Mouse (Mus musculus) hindbrain, postnatal 0 days (tissue): ENCODE results near the gene Zdhhc1. TPM values are rescaled to one million over a fixed set of nuclear protein-coding genes. Genes with fewer than 3 reads are reported as not detected.

Source experiments
- ATAC-seq: fragments of 200-750 bp; cut with Nextera tagmentation; 2 replicates; pipeline ENCODE4 v1.8.0; 2017; ENCODE audit warnings: mild to moderate bottlenecking, moderate TSS enrichment, moderate library complexity
- DNase-seq: peaks from one replicate; pipeline ENCODE4 v3.0.0-alpha.2; 2015; ENCODE audit warnings: low spot score
- H3K27ac ChIP-seq: fragments of 300-500 bp; sonication (generic); 2 replicates; pipeline ENCODE4 v1.5.1; 2014; ENCODE audit warnings: mild to moderate bottlenecking
- H3K27me3 ChIP-seq: fragments of 300-500 bp; sonication (generic); 2 replicates; pipeline ENCODE4 v1.6.1; 2014; ENCODE audit warnings: low read length, mixed read lengths; ENCODE audit not compliant: insufficient read depth
- H3K36me3 ChIP-seq: fragments of 300-500 bp; sonication (generic); 2 replicates; pipeline ENCODE4 v1.6.1; 2014; ENCODE audit warnings: low read length, mixed read lengths; ENCODE audit not compliant: insufficient read depth
- H3K4me1 ChIP-seq: fragments of 300-500 bp; sonication (generic); 2 replicates; pipeline ENCODE4 v1.6.1; 2014; ENCODE audit warnings: antibody characterized with exemption, low read length, mixed read lengths; ENCODE audit not compliant: insufficient read depth
- H3K4me2 ChIP-seq: fragments of 300-500 bp; sonication (generic); 2 replicates; pipeline ENCODE4 v1.6.1; 2014; ENCODE audit warnings: low read depth, mild to moderate bottlenecking, low read length, moderate library complexity, mixed read lengths
- H3K4me3 ChIP-seq: fragments of 300-500 bp; sonication (generic); 2 replicates; pipeline ENCODE4 v1.5.1; 2014; ENCODE audit warnings: low read length
- H3K9ac ChIP-seq: fragments of 300-500 bp; sonication (generic); replicated peaks from 2 replicates; pipeline ENCODE4 v1.6.1; 2014; ENCODE audit warnings: mild to moderate bottlenecking, low read length, moderate library complexity, mixed read lengths
- H3K9me3 ChIP-seq: fragments of 300-500 bp; sonication (generic); 2 replicates; pipeline ENCODE4 v1.6.1; 2016; ENCODE audit warnings: low read length, mixed read lengths
- CTCF ChIP-seq: IDR thresholded peaks from 2 replicates; pipeline ENCODE4 v1.5.1; 2016; ENCODE audit warnings: antibody characterized with exemption, control low read depth, low read depth
- WGBS: fragments of 180-500 bp; shearing (Covaris S2); extraction: QIAGEN DNeasy Blood & Tissue Kit; methylation state at CpG from one replicate; pipeline ENCODE4 v1.1.7; 2014; 5-methylcytosine and 5-hydroxymethylcytosine counted together
- polyA plus RNA-seq: library from polyadenylated mRNA; unstranded; fragments of >200 nt; fragmentation: Nextera tagmentation; extraction: Ambion mirVana; gene quantifications from 2 replicates; pipeline ENCODE4 v1.2.1, GENCODE M21; 2015
- total RNA-seq: library from RNA; depleted of rRNA; stranded (reverse); fragments of >200 nt; gene quantifications from 2 replicates; pipeline ENCODE4 v1.2.3, GENCODE M21; 2014

Gene Zdhhc1
- total and polyA plus RNA-seq, 2 experiments from 2014 or later, result 31.3 to 54.2 TPM

DNA sequence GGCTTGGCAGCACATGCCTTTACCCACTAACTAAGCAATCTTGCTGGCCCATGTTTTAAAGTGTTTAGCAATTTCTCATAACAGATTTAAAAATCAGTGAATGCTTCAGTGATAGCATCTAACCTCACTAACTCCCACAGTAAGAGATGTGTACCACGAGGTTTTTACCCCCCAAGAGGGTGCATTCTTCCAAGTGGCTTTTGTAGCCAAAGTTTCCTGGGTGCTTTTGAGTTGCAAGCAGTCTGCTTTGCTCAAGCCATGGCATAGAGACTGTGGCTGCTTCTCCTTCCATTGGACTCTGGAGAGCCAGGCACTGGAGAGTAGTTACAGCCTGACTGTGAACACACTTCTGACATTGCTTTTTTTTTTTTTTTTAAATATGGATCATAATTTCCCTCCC lies 7.4 kb downstream of the Zdhhc1 start:
- no peaks in the 10 kb centered on the region for H3K9me3 ChIP-seq
- H3K27ac ChIP-seq, result no peak overlapping the region
- H3K4me2 ChIP-seq, result no peak overlapping the region
- no peak overlapping the region for H3K9ac ChIP-seq
- 0 out of 2 replicates have a peak, but pooled peaks cover 3% of the 10 kb centered on the region for H3K36me3 ChIP-seq
- TF ChIP-seq CTCF, result no peak
- 44% methylated on average over 1 of the region's 1 CpGs for WGBS
- no peak for ATAC-seq
- H3K27me3 ChIP-seq, result no peaks in the 10 kb centered on the region
- H3K4me1 ChIP-seq, result no peaks in the 10 kb centered on the region
- no peak for DNase-seq
- H3K4me3 ChIP-seq, result no peak overlapping the region

DNA sequence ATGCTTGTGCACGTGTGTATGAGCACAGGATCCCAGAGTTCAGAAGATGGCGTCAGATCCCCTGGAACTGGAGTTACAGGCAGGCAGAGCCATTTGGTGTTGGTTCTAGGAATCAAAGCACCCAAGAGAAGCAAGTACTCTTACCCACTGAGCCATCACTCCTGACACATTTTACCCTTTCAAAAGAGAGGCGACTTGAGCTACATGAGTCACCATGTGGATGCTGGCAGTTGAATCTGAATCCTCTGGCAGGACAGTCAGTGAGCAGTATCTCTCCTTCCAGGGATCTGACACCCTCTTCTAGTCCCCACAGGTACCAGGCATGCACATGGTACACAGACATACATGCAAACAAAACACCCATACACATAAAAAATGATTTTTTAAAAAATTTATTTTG lies 8.6 kb downstream of the Zdhhc1 start:
- no peak for ATAC-seq
- H3K27me3 ChIP-seq, result no peaks in the 10 kb centered on the region
- H3K27ac ChIP-seq, result no peak overlapping the region
- no peak overlapping the region for H3K9ac ChIP-seq
- H3K4me3 ChIP-seq, result no peak overlapping the region
- WGBS, result 79% methylated on average over 3 of the region's 3 CpGs
- no peaks in the 10 kb centered on the region for H3K9me3 ChIP-seq
- DNase-seq, result no peak
- no peak overlapping the region for H3K4me2 ChIP-seq
- H3K4me1 ChIP-seq, result no peaks in the 10 kb centered on the region
- H3K36me3 ChIP-seq, result 0 out of 2 replicates have a peak, but pooled peaks cover 3% of the 10 kb centered on the region
- no peak for TF ChIP-seq CTCF

DNA sequence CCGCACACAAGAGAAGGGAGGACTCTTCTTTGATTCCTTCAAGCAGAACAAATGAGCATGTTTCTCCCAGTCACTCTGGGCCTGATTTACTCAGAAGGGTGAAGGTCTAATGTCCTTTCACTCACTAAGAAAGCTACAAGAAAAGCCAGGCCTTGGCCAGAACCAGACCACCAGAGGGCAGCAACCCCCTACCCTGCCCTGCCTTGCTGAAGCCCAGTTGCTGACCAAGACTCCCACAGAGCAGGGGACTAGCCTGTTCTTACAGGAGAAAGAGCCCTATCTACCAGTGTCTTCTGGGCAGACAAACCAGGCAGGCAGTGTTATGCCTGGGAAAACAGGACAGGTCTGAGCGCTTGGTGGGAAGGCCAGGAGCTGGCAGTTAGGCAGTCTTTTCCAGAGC lies 12.3 kb downstream of the Zdhhc1 start:
- 42% methylated on average over 2 of the region's 2 CpGs for WGBS
- no peak overlapping the region for H3K9ac ChIP-seq
- H3K4me2 ChIP-seq, result no peak overlapping the region
- TF ChIP-seq CTCF, result peak; percentile 79
- no peaks in the 10 kb centered on the region for H3K4me1 ChIP-seq
- H3K36me3 ChIP-seq, result 0 out of 2 replicates have a peak, but pooled peaks cover 3% of the 10 kb centered on the region
- peak; percentile 76 for DNase-seq
- H3K4me3 ChIP-seq, result no peak overlapping the region
- H3K27ac ChIP-seq, result no peak overlapping the region
- H3K9me3 ChIP-seq, result no peaks in the 10 kb centered on the region
- no peaks in the 10 kb centered on the region for H3K27me3 ChIP-seq
- peak; percentile 33; the same call in 1 of the 2 replicates for ATAC-seq

DNA sequence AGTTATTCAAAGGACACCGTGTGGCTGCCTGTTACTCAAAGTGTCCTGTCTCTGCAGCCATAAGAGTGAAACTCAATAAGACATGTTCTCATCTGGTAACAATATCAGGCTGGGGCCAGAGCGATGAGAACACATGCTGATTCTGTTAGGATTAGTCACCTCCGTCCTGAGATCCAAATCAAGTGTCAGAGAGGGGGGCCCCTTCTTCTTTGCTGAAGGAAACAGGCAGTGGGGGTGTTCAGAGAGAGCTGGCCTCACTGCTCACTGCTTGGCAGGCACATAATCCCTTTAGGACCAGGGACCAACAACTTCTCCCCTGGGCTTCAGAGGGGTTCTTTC lies 12.7 kb downstream of the Zdhhc1 start:
- H3K36me3 ChIP-seq, result 0 out of 2 replicates have a peak, but pooled peaks cover 3% of the 10 kb centered on the region
- H3K4me2 ChIP-seq, result no peak overlapping the region
- ATAC-seq (no peak; the same call in 1 of the 2 replicates), DNase-seq (no peak)
- 47% methylated on average over 3 of the region's 3 CpGs for WGBS
- no peak for TF ChIP-seq CTCF
- no peak overlapping the region for H3K27ac ChIP-seq
- no peaks in the 10 kb centered on the region for H3K9me3 ChIP-seq
- H3K4me3 ChIP-seq, result no peak overlapping the region
- H3K4me1 ChIP-seq, result no peaks in the 10 kb centered on the region
- H3K27me3 ChIP-seq, result no peaks in the 10 kb centered on the region
- no peak overlapping the region for H3K9ac ChIP-seq

DNA sequence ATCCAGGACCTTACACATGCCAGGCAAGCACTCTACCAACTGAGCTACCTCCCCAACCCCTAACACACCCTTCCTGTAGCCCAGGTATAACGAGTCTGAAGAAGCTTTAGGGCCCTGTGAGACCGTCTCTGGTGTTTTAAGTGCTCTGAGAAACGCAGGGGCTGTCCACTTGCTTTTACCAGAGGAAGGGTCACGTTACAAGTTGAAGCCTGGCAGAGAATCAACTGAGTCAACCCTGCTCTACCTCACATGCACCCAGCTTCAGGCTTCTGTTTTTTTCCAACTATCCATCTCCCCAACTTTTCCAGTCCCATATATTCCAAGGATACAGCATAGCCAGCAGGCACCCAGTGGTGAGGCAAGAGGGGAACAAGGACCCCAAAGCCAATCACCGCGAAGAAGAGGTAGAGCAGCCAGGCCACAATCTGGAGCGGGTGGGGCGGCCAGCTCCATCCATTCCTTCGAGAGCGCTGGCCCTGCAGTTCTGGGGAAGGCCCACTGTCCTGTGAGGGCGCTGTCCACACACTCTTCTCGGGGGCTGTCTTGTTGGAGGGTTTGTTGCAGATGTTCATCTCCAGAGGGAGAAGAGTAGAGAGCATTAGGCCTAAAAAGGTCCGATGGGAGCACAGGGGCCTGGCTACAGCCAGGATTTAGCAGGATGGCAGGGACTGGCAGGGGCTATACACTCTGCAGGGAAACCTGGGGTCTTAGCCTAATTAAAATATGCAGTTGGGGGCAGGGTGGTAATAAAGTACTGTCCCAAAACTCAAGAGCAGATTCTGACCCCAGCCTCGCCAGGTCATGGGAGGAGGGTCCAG lies 13.3 kb downstream of the Zdhhc1 start:
- WGBS, result 40% methylated on average over 14 of the region's 14 CpGs
- H3K4me2 ChIP-seq, result no peak overlapping the region
- ATAC-seq (peak; percentile 74), DNase-seq (peak; percentile 62)
- no peaks in the 10 kb centered on the region for H3K9me3 ChIP-seq
- TF ChIP-seq CTCF, result peak; percentile 83
- no peak overlapping the region for H3K27ac ChIP-seq
- 0 out of 2 replicates have a peak, but pooled peaks cover 3% of the 10 kb centered on the region for H3K36me3 ChIP-seq
- no peak overlapping the region for H3K9ac ChIP-seq
- H3K4me3 ChIP-seq, result no peak overlapping the region
- H3K4me1 ChIP-seq, result no peaks in the 10 kb centered on the region
- no peaks in the 10 kb centered on the region for H3K27me3 ChIP-seq

DNA sequence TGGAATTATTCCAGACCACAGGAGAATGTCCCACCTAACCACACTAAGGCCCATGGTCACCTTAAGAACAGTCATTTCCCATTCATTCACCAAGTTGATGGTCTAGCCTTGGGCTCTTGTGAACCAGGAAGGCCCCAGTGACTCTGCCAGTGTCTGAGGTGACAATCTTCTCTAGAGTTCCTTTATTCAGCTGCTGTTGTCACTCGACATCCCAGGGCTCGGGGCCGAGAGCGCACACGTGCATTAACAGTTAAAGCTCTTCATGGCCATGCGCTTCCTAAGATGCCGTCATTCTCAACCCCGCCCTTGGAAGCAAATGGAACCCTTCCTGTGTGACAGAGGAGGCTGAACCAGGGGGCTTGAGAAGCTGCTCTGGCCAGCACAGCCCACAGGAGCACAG lies 14.6 kb downstream of the Zdhhc1 start:
- H3K9me3 ChIP-seq, result no peaks in the 10 kb centered on the region
- H3K4me2 ChIP-seq, result no peak overlapping the region
- H3K36me3 ChIP-seq, result 0 out of 2 replicates have a peak, but pooled peaks cover 3% of the 10 kb centered on the region
- H3K4me3 ChIP-seq, result no peak overlapping the region
- ATAC-seq (no peak), DNase-seq (no peak)
- no peak overlapping the region for H3K9ac ChIP-seq
- H3K27me3 ChIP-seq, result no peaks in the 10 kb centered on the region
- H3K4me1 ChIP-seq, result no peaks in the 10 kb centered on the region
- no peak overlapping the region for H3K27ac ChIP-seq
- no peak for TF ChIP-seq CTCF
- WGBS, result 85% methylated on average over 8 of the region's 8 CpGs

DNA sequence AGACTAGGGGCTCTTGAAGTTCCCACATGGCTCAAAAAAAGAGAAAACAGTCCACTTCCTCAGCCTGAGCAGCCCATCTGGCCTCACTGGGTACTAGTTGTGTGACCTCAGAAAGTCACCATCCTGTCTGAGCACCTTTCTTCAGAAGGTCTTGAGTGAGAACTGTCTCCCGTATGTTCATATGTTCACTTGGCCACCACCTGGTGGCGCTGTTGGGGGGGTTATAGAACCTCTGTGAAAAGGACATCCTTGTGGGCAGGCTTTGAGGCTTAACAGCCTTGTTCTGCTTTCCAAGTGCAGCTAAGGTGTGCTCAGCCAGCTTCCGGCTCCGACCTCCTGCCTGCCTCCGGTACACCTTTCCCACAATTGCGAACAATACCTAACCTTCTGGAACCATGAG lies 15.2 kb downstream of the Zdhhc1 start:
- no peak overlapping the region for H3K27ac ChIP-seq
- 0 out of 2 replicates have a peak, but pooled peaks cover 3% of the 10 kb centered on the region for H3K36me3 ChIP-seq
- 77% methylated on average over 6 of the region's 6 CpGs for WGBS
- TF ChIP-seq CTCF, result peak; percentile 76
- ATAC-seq, result no peak
- no peak overlapping the region for H3K4me3 ChIP-seq
- no peaks in the 10 kb centered on the region for H3K9me3 ChIP-seq
- peak; percentile 70 for DNase-seq
- no peak overlapping the region for H3K9ac ChIP-seq
- H3K4me2 ChIP-seq, result no peak overlapping the region
- H3K27me3 ChIP-seq, result no peaks in the 10 kb centered on the region
- no peaks in the 10 kb centered on the region for H3K4me1 ChIP-seq
